Mouse (Mus musculus) kidney, postnatal 36 days (tissue): ENCODE data around the gene Cdk14.
"Not testable (repeated sequence)": the region's sequence is repeated elsewhere in the genome, so short reads cannot be mapped to it uniquely, and the experiment has no call there.

Source experiments
- DNase-seq, 2 experiments: peaks; one replicate each; pipeline ENCODE4 v3.0.0; 2021 to 2022; ENCODE audit warnings: mixed read lengths in 2 of 2

Gene Cdk14

DNA sequence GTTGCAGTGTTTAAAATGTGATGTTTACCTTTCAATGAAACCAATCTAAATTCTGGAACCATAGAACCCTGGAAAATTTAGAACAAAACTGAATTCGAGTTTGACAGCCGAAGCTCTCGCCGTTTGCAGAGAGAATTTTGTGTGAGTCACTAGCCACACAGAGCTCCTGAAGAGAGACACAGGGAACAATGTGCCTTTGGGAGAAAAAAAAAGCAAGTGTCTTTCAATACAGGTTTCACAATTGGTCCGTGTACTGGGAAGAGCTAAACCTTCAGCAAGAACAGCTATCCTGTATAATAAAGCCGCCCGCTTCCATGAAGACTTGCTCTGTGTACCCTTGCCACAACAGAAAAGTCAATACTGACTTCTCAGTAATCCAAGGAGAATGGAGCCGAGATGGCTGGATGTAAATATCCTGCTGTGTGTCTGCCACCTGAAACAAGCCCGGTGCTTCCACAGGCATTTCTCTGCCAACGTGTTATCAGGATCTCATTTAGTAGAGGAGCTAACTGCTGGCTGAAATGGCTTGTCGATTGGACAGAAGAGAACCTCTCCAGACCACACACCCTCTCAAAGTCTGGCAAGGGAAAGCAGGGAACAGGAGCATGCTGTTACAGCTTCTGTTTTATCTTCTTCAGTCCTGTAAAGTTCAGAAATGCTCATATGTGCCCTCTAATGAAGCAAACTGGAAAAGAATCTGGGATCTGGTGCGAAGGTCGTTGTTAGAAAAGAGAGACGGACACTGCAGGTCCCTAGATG is 159.0 kb downstream of the Cdk14 start:
- DNase-seq = no peak

DNA sequence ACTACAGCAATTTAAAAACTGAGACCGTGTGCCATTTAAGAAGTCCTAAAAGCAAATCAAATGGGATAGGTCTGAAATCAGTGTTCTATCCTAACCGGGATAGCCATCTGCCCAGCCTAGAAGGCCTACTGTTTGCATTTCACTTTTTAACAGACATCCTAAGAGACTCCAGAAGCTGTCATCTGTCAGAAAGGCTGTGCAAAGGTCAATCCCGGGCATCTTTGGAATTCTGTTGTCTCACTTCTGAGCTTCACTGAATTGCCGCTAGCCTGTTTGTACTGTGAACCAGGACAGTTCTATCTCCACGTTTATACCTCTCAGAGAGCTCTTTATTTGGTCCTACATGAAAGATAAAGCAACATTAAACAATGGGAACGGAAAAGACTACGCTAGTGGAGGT is 159.8 kb downstream of the Cdk14 start:
- no peak for DNase-seq

DNA sequence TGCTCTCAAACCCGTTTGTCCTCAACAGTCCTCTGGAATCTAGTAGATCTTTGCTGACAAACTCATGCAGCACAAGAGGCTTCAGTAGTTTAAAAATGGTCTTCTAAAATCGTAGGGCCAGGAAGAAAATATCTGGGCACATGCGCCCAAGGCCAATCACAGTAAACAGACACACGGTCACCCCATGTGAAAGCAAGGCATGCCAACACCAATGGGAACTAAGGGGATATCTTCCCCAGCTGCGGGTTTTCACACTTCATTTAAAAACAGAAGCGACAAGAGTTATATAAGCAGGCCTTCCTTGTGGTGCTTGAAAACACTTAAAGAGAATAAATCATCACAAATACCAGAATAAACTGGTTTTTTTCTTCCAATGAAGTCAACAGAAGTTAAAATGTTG is 165.7 kb downstream of the Cdk14 start:
- no peak for DNase-seq

DNA sequence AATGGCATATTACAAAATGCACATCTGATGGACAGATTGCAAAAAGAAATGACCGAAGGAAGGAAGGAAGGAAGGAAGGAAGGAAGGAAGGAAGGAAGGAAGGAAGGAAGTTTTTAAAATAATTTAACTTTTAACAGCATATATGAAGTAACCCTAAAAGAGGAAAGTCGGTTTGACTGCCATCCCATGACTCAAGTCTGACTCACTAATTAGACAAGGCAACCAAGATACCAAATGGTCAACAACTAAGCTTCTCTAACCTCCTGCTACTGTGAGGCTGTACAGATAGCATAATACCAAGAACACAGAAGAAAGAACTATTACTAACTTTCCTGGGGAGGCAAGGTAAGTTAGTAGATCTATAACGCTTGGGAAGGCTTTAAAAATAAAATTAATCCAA is 166.9 kb downstream of the Cdk14 start:
- DNase-seq = no peak

DNA sequence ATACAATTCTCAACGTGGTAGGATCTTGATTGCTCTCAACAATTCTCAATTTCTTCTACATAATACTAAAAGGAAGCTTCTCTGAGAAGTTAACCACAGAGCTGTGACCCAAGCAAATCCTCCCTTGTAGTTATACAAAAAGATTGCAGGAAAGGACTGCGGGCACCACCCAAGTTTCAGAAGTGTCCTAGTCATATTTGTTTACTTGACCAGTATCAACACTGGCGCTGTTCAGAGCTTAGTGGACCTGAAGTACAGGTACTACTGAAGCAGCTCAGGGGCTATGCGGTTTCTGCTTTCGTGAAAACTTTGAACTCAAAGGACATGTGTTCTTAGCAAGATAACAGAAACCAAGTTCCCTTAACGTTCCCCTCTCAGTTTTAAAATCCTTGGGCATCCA is 172.4 kb downstream of the Cdk14 start:
- no peak for DNase-seq

DNA sequence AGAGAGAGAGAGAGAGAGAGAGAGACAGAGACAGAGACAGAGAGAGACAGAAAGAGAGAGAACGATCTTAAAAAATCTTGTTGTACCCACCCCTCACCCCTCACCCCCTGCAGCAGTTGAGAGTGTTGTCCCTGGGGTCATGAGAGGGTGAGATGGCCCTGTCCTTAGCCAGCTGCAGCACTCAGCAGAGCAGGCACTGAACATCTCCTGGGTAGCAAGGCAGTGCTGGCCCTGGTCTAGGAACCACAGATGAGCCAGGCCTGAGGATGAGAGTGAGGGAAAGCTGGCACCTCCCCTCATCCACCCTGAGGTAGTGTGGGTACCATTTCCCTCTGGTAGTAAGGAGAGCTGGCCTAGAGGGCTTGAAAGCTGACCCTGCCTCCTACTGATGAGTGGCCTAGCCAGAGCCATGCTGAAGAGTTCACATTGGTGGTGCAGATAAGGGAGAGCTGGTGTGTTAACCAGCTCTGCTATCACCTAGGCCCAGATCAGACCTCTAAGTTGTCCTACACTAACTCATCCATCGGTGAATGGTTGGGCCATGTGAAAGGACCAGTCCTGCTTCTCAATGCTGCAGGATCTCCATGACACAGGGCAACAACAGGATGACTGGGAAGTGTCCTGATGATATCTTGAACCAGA is 173.5 kb downstream of the Cdk14 start:
- no peak for DNase-seq

DNA sequence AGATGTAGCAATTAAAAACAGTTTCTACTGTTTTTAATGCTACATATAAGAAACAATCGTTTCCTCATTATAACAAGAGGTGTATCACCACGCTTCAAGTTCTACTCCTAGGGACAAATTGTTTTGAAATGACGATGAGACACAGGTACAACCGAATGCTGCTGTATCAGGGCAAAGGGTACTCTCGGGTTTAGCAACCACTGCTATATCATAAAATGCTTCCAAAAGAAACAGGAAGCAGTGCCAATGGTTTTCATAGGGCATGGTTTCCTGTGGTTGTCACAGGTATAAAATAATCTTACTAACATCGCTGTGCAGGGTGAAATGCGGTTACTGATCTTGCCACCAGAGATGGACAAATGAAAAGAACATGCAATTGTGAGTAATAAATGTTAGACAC is 174.9 kb downstream of the Cdk14 start:
- DNase-seq = no peak

GRCm38 (mm10) chr5:5243648-5244047 is 176.5 kb downstream of the Cdk14 start:
- no peak for DNase-seq

DNA sequence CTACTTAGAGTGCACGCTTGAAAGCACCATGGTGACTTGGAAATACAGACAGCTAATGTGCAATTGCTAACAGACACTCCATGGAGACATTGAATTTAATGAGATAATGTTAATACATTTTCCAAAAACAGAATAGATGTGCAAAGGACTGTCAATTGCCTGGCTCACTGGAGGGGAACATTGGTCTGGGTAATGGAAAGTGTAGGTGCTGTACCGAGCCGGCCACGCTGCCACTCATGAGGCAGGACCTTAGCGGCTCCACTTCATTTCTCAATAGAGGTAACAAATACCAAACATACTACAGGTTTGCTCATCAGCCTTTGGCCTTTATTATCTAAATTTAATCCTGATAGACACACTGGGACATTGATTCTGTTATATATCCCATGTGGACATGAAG is 177.4 kb downstream of the Cdk14 start:
- no peak for DNase-seq

GRCm38 (mm10) chr5:5241088-5241487 is 179.0 kb downstream of the Cdk14 start:
- no peak for DNase-seq

- no peak for DNase-seq
These were observed 180.0 kb downstream of the Cdk14 start for GRCm38 (mm10) chr5:5240121-5240520.

DNA sequence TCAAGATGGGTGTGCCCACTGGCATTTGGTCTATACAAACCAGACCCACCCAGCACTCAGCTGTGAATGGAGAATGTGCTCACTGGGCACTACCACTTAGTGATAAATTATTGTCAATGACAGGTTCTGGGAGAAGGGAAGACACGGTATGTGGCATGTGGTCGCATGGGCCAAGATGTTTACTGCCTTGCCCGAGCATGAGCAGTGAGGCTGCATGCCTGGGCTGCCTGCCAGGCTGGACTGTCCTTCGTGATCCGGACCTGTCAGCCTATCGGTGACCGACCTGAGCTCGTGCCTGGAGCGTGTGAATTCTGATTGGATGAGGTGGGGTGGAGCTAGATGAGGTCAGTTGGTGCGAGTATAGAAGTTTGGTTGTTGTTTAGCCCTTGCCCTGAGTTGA is 185.2 kb downstream of the Cdk14 start:
- not testable (repeated sequence) for DNase-seq

DNA sequence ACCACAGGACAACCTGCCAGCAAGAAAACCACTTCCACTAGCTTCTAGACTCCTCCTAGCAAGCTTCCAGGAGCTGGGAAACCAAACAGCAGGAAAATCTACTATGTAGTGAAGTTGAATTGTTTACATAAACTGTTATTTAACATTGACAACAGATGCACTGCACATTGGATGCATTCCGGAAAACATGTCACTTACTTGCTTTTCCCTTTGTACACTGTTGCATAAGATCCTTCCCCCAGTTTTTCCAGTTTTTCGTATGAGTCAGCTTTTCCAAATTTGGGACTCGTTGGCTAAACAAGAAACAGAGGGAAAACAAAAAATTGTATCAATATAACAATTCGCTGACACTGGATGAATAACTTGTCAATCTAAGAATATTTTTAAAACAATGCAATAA is 193.1 kb downstream of the Cdk14 start:
- DNase-seq = no peak

- DNase-seq = no peak
These were observed 208.4 kb downstream of the Cdk14 start for GRCm38 (mm10) chr5:5211780-5212135.

DNA sequence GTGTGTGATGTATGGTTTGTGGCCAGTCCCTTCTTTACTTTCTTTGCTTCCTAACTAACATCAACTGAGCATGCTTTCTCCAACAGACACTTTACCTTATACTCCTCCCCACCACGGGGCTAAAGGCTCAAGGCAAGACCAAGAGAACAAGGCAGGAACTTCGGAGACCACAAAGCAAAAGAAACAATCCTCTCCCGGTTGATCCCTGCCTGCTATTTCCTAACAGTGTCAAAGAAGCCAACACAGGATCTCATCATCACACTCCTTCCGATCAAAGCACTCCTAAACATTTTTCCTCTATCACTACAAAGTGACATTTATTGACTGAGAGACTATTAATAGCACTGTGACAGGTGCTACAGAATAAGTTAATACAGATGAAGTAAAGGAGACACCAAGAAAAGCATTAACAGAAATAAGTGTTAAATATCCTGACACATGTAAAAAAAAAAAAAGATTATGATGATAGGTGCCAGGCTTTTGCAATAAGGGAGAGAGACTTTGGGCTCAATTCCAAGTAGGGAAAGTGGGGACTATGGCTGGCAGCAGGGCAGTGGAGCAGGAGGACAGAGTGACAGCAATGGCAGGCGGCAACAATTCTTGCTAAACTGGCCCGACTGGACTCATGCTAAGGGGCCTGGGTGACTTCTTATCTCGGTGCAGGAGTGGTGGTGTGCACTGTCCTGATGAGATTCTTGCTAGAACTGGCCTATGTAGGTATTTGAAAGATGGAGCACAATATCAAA is 208.9 kb downstream of the Cdk14 start:
- DNase-seq = no peak

DNA sequence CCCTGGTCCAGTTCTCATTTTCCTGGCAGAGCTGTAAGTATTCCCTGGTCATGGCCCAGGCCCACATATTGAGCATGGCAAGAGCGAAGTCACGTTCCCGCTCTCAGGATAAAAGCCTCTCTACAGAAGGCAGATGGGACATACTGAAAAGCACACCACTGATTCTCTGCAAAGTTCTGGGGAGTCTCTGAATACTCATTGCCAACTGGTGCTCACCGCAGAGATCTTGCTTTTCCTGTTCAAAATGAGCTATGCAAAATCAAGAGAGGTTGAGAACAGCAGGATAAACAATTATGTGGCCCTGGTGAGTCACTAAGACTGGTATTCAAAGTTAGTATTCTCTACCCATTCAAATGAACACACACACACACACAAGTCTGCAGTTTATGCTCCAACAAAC is 212.1 kb downstream of the Cdk14 start:
- no peak for DNase-seq

- DNase-seq = no peak
These were observed 214.1 kb downstream of the Cdk14 start for GRCm38 (mm10) chr5:5206012-5206411.

DNA sequence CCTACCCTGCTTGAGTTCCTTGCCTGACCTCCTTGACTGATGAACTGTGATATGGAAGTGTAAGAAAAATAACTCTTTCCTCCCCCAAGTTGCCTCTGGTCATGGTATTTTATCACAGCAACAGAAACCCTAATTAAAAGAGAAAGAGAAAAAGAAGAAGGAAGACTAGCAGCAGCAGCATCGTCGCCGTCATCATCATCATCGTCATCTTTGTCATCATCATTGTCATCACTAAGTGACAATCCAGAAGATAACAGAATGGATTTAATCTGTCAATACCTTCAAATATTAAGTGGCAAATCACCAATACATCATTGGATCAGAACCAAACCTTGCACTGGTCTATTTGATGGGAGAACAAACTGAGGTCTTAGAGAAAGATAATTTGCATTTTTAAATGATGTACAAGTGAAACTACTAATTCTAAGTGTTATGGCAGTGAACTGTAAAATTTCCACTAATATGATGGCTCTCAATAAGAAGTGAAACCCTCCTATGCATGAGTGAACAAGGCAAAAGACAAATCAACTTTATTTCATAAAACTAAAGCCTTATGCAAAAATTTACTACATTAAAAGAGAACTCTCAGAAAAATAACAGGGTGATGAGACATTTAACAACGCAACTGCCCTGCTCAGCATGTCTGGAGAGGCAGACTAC is 225.4 kb downstream of the Cdk14 start:
- DNase-seq = no peak

- DNase-seq = no peak
These were observed 230.5 kb downstream of the Cdk14 start for GRCm38 (mm10) chr5:5189590-5189989.

GRCm38 (mm10) chr5:5185987-5186742 is 233.9 kb downstream of the Cdk14 start:
- DNase-seq = no peak

DNA sequence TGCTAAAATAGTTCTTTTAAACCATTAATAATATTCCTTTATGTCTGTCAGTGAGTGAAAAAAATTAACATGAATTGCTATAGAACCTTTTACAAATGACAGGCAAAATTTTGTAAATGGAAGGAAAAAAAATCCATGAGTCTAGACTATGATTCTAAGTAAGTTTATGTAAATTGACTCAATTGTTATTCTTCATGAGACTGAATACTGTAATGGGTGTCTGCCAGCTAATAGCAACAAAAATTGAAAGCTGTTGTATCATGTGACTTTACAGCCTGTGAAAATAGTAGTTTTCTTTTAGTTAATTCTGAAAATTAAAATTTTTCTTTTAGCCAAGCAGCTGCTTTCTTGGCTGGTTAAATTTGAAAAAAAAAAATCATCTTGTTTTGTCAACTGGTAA is 234.6 kb downstream of the Cdk14 start:
- DNase-seq = no peak

- no peak for DNase-seq
These were observed 239.4 kb downstream of the Cdk14 start for GRCm38 (mm10) chr5:5180711-5181110.

DNA sequence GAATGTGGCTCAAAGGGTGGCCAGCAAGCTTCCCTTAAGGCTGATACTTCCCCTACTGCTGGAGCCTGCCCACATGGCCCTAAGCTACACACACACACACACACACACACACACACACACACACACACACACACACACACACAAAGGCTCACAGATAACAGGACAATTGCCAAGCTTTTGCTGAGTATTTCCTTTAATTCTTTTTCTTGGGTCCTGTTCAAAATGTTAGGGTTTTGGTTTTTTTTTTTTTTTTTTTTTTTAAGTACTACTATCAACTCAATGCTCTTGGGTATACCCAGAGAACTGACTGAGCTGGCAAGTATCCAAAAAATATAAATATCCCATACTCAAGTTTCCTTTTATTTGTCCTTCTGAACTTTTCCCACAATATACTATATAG is 239.8 kb downstream of the Cdk14 start:
- DNase-seq = peak; percentile 14 to 46
